Mouse (Mus musculus) retina, adult 2 months (tissue): Measurements from ENCODE around the gene Spag5.
A peak's percentile ranks its signal among the peaks of the same experiment; 100 is the strongest.
"Not testable (repeated sequence)": the region's sequence is repeated elsewhere in the genome, so short reads cannot be mapped to it uniquely, and the experiment has no call there.

Experiments used
- DNase-seq: peaks from one replicate; pipeline ENCODE4 v3.0.0-alpha.2; 2012; ENCODE audit warnings: low read depth, low spot score

The Spag5 gene

DNA sequence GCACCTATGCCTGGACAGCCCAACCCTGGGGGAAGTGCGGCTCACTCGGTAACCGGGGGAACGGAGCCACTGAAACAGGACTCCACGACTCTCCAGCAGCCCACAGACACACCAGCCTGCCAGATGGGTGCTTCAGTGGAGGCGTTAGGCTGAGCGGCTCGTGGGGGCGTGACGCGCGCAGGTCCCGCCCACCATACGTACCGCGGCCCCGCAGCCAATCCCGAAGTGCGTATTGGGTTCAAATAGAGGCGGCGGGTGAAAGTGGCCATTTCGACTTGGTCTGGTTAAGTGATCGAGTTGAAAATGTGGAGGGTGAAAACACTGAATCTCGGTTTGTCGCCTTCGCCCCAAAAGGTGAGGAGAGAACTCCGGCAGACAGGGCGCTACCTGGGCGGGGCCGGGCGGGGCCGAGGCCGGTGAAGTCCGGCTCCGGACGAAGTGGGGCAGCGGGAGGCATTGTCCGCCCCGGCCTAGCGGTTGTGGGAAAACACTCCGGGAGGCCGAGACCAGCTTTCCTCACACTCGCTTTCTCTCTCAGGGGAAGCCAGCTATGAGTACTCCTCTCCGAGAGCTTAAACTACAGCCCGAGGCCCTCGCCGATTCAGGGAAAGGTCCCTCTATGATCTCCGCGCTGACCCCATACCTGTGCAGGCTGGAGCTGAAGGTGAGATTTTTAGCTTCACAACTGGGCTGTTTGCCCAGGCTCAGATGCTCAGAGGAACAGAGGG, at the start of gene Spag5:
TSS of gene Spag5 (plus strand) at position 173 of the 728 bp plus-strand sequence.
- DNase-seq: peak; percentile 62

DNA sequence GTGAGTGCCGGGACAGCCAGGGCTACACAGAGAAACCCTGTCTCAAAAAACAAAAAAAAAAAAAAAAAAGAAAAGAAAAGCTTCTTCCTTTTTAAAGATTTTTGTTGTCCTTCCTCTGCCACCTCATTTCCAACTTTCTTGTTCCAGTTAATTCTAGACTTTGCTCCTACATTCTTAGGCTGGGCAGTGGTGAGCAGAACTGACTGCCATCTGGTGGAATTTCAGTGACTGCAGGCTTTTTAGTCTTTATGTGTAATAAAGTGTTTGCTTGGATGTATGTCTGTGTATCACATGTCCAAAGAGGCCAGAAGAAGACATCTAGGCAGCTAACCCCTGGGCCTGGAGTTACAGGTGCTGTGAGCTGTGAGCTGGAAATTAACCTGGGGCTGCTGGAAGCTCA, 44.7 kb upstream of the Spag5 start:
- DNase-seq: no peak

DNA sequence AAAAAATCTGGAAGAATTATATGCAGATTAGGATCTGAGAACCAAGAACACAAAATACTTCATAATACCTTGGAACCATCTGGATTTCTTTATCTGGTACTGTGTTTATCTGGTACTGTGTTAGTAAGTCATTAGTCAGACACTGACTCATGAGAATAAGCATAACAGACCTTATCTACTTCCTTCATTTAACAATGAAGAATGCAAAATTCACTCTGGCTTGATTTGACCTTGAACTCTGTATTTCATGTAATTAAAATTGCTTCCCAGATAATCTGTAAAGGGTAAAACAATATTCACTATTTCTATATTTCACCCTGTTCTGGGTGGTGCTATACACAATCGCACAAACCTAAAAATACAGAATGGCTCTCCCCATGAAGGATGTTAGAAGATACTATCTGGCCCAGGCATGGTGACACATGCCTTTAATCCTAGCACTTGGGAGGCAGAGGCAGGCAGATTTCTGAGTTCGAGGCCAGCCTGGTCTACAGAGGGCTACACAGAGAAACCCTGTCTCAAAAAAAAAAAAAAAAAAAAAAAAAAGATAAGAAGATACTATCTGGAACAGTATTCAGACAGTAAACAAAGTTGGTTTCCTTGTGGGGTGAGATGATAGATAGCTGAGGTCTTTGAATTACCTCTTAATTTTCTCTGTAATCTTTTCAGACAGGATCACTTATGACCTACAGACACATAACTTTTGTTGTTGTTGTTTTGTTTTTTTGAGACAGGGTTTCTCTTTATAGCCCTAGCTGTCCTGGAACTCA, 40.7 kb upstream of the Spag5 start:
- no peak for DNase-seq

DNA sequence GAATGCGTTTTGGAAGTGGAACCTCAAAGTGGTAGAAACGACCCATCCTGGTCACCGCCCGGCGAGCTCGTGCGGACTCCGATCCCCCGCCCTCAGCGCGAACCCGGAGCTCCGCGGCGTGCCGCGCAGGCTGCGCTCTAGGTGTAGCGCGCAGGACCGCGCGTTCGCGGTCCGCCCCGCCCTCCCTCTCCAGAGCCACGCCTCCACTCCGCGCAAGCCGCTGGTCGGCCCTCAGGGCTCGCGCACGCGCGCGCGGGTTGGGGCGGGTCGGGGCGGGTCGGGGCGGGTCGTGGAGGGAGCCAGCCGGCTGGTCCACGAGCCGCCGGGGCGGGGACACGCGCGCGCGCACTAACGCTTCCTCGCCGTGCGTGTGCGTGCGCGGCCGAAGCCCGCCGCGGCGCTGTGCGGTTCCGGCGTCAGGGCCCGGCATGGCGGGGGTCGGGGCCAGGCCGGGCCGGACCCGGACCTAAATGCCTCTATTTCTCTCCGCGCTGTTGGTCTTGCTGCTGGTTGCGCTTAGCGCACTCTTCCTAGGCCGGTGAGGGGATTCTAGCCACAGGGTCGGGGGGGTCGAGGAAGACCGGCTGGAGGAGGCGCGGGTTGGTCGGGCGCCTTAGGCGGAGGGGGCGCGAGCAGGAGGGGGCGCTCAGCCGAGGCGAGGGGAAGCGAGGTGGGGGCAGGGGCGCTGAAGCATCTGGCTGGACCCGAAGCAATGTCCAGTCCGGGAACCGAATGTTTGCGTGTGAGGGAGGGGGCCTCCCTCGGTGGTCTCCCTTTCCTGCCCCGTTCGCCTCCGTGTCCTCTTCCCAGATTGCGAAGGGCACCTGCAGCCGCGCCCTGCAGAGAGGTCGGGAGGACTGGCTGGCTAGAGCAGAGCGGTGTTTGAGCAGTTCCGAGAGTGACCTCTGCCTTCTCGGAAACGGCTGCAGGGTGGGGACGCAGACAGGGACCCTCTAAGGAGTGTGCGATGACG, 39.7 kb upstream of the Spag5 start, which contains the start of gene 2610507B11Rik:
TSS of gene 2610507B11Rik (plus strand) at position 373 of the 973 bp plus-strand sequence.
- peak; percentile 88 for DNase-seq

DNA sequence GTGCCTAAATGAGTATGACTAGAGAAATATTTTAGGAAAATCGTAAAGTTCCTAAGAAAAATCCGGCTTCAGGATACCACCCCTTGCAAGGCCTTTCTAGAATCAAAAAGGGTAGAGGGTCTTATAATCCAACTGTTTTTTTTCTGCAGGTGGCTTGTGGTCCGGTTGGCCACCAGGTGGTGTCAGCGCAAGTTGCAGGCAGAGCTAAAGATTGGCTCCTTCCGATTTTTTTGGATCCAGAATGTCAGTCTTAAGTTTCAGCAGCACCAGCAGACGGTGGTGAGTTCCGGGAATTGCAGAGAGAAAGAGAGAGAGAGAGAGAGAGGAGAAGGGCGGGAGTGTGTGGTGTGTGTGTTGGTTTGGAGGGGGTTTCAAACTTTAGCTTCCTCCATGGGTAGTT, 38.8 kb upstream of the Spag5 start:
- DNase-seq: no peak

DNA sequence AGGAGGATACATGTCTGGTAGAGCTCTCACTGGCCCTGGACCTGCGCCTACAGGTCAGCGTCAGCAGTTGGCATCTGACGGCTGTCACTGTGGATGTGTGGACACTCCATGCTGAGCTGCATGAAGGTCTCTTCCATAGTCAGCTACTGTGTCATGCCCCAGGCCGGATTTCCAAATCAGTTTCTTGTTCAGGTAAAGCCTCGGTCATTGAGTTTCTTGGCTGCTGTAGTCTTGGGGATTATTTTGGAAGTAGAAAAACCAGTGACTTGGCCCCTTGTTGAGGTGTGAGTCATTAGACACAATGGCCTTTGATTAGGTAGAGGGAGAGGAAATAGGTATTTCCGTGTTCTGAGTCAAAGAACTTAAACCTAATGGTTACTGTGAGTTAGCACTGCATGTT, 35.8 kb upstream of the Spag5 start:
- no peak for DNase-seq

DNA sequence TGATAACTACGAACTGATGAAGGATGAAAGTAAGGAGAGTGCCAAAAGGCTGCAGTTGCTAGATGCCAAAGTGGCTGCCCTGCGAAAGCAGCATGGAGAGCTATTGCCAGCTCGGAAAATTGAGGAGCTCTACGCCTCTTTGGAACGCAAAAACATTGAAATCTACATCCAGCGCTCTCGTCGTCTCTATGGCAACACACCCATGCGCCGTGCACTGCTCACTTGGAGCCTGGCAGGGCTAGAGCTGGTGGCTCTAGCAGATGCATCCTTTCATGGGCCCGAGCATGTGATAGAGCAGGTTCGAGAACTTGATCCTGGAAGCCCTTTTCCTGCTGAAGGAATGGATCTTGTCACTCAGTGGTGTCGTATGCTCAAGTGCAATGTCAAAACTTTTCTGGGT, 29.3 kb upstream of the Spag5 start:
- DNase-seq: no peak

DNA sequence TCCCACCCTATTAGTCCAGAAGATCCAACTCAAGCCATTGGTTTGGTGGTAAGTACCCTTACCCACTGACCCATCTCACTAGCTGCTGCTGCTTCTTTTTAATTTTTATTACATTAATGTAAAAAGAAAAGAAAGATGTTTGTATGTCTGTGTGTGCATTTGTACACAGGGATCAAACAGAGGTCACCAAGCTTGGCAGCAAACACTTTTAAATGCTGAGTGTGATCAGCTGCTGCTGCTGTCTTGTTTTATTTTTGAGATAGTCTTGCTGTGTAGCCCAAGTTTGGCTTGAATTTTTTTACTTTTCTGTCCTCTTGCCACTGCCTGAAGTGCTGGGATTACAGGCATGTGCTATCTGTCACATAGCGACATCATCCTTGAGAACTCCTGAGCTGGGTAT, 25.7 kb upstream of the Spag5 start:
- DNase-seq: no peak

DNA sequence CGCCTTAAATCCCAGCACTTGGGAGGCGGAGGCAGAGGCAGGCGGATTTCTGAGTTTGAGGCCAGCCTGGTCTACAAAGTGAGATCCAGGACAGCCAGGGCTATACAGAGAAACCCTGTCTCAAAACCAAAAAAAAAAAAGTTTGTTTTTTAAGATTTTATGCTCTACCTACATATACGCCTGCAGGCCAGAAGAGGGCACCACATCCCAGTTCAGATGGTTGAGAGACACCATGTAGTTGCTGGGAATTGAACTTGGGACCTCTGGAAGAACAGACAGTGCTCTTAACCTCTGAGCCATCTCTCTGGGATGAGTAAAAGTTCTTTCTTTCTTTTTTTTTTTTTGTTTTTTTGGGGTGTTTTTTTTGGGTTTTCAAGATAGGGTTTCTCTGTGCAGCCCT, 25.2 kb upstream of the Spag5 start:
- DNase-seq: not testable (repeated sequence)

DNA sequence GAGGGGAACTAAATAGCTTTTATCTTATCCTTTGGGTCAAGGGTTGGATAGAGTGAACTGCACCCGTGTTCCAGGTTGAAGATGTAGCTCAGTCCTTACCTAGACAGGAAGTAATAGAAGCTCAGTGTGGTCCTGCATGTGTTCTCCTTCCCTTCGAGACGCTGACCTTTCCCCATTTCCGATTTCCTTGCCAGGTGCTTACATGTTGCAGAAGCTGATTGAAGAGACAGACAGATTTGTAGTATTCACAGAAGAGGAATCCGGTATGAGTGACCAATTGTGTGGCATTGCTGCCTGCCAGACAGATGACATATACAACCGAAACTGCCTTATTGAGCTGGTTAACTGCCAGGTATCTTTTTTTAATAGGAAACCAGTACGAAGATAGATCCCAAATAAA, 22.5 kb upstream of the Spag5 start:
- no peak for DNase-seq

DNA sequence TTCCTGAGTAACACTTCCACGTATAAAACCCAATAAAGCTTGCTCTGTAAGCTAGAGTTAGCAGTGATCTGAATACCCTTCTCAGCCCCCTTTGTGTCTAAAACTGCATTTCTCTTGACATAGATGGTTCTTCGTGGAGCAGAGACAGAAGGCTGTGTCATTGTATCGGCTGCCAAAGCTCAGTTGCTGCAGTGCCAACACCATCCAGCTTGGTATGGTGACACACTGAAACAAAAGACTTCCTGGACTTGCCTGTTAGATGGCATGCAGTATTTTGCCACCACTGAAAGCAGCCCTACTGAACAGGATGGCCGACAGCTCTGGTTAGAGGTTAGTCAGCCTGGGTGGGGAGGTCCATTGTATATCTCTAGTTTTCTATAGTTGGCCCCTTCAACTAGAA, 21.7 kb upstream of the Spag5 start:
- DNase-seq: no peak

DNA sequence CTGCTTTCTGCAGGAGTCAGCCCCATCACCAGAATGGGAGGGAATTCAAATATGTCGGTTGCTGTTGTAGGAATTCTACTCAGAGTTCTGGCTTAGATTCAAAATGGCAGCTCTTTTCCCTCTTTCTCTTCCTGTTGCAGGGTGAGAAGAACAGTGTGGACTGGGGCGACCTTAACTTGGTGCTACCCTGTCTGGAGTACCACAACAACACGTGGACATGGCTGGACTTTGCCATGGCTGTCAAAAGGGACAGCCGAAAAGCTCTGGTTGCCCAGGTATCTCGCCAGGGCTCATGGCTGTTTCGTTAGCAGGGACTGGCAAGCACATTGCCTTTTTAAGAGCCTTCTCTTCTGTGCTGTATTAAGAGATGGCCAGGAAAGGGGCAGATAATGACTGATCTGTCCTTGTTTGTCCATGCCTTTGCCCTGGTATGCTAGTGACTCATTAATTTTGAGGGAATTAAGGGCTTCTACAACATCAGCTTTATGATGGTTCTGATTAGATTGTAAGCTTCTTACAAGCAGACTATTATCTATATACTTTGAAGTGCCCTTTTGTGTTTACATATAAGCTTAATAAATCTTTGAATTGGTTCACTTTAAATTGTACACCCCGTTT, 12.1 kb upstream of the Spag5 start:
- no peak for DNase-seq

DNA sequence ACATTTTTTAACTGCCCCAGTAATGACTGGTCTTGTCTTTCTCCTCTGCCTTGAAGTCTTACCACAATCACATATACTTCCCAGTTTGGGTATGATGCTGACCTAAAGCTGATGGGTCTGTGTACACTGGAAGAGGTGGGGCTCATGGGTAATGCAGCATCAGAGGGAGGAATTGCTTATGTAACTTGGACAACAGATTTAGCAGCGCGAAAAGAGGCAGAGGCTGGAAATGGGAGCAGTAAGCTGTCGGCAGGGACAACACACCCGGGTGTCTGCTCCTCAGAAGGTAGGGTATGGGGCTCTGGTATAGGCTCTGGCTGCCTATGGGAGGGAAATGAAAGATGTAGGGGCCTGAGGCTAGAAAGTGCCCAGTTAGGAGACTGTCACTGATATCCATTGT, 10.7 kb upstream of the Spag5 start, which contains the start of gene BC030499:
TSS of gene BC030499 (plus strand) at position 188 of the 400 bp plus-strand sequence.
- peak; percentile 33 for DNase-seq

DNA sequence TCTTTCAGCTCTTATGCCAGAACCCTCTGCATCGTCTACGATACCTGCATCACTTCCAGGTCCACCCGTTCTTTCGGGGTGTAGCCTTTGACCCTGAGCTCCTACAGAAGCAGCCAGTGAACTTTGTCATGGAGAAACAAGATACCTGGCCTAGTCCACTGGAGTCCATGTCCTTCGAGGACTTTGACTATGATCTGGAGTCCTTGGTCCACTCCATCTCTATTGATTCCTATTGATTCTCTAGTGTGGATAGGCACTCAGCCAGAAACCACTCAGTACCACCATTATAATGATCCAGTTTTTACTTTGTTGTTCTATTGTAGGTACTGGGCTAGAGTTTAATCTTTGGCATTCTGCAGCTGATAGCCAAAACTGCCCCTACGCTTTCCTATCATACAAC, 6.7 kb upstream of the Spag5 start:
- DNase-seq: no peak

DNA sequence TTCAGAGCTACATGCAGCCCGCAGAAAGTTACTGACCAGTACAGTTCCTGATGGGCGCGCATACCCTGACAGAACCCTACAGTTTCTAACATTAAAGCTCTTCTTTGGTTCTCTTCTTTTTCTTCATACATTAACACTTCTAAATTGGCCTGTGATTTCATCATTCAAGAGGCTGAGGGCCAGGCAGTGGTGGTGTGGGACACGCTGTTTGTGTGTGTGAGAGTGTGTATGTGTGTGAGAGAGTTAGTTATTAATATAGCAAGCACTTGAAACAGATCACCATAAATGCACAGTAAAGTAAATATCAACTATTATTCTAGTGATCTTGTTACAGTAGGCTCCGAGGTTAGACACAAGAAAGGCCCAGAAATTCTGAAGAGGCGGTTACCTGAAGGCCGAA, 412 bp upstream of the Spag5 start:
- no peak for DNase-seq

DNA sequence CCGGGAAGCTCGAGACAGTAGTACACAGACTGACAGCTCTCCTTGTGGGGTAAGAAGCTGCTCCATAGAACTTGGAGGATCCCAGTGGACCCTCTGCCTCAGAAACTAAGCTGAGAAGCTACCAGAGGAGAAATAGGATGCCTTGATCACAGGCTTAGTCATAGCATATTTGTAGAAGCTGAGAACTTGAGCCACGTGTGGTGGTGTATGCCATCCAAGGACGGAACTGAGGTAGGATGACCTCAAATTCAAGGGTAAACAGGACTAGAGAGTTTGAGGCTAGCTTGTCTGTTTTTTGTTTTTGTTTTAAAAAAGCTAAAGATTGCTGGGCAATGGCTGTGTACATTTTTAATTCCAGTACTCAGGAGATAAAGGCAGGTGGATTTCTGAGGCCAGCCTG, 3.9 kb downstream of the Spag5 start:
- DNase-seq: no peak

DNA sequence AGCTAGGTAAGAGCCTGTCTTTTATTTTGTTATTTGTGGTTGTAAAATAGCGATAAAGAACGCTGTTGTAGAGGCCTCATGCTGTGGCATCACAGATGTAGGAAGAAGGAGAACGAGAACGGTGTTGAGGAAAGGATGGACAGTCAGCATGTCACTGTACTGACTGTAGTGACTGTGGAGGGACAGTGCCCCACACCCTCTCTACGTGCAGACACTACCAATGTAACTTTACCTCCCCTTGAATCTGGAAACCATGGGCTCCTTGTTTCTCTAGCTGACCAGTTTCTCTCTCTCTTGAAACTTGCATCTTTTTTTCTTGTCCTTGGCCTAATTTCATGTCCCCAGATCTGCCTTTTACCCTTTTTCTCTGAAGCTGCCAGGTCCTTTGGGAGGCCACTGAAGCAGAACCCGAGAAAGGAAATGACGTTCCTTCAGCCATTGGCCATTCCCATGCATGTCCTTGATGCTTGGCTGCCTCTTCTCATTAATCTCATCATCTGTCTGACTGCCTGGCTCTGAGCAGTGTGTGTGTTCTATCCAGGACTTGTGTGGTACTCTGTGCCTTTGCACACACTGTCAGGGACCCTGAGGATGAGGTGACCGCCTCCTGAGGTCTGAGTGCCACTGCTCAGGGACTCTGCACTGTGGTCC, 9.7 kb downstream of the Spag5 start:
- DNase-seq: no peak

DNA sequence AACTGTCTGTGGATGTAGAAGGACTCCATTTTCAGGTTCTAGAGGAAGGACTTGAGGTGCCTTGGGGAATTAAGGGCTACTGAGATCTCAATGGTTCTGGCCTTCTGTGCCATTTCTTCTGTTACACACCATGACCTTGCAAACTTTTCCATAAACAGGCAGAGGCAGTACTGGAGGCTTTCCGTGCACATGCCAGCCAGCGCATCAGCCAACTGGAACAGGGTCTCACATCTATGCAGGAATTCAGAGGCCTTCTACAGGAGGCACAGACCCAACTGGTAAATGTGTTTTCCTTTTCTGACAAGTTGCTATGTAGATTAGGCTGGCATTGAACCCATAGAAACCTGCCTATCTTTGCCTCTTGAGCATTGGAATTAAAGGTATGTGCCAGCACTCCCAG, 12.3 kb downstream of the Spag5 start:
- DNase-seq: no peak

DNA sequence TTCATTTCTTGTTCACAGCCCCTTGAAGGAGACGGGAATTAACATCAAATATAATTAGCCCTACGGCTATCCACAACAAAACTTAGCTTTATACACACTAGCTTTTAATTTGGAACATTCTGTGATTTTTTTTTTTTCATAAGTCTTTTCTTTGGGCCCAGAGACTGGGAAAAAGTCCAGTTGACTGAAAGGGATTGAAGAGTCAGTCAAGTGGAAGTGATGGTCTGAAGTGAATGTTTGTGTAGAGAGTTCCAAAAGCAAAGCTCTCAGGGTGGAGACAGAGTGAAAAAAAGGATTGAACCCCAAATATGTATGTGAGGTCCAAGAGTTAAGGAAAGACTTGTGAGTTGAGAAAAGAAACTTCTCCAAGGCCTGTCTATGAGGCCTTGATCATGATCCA, 17.1 kb downstream of the Spag5 start:
- no peak for DNase-seq

DNA sequence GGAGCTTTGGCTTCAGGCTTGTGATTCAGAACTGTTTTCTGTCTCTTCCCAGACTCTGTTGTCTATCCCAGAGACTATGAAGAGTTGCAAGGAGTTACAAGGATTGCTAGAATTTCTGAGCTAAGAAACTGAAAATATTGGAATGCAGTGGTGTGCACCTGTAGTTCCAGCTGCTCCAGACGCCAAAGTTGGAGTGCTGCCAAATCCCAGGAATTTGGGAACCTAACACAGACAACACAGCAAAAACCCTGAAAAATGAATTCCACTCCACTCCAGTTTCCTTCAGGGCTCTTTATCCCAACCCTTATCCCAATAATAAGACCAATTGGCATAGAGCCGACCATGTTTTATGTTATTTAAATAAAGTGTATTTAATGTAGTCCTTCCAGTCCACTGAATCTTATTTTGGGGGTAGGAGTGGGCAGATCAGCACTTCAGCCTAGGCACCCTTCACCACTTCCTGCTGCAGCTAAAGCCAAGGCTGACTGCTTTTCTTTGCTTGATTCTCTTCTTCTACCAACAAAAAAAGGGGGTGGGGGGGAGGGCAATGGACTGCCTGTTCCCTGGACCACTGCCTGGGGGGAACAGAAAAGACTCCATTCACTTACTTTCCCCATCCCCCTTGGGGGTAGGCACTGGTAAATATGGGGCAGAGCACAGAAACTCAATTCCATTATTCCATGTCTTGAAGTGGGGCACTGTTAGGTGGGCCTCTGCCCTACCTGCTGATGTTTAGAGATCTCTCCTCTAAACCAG, 20.9 kb downstream of the Spag5 start:
- DNase-seq: no peak
